Mouse (Mus musculus) large intestine, adult 2 months (tissue): ENCODE measurements around the gene Olfr166. TPM values are rescaled to one million over a fixed set of nuclear protein-coding genes. Genes with fewer than 3 reads are reported as not detected.
"Not testable (repeated sequence)": the region's sequence is repeated elsewhere in the genome, so short reads cannot be mapped to it uniquely, and the experiment has no call there.

Source experiments
- DNase-seq: peaks from one replicate; pipeline ENCODE4 v3.0.0-alpha.2; 2012; ENCODE audit warnings: low read depth, low spot score
- WGBS: fragments of 180-500 bp; shearing (Covaris S2); methylation state at CpG from one replicate; pipeline ENCODE4 v1.1.7; 2018; 5-methylcytosine and 5-hydroxymethylcytosine counted together
- polyA plus RNA-seq: library from polyadenylated mRNA; depleted of rRNA; stranded (reverse); fragments of >200 nt; gene quantifications from 2 replicates; pipeline ENCODE4 v1.2.3, GENCODE M21; 2012; rRNA removed

The Olfr166 gene
- not detected in 2 replicates for polyA plus RNA-seq

- no peak for DNase-seq
These were observed at the start of gene Olfr166 for GRCm38 (mm10) chr16:19483394-19483793. Olfr166 (plus strand) TSS chr16:19483694.

- not testable (repeated sequence) for DNase-seq
- 52% methylated on average over 4 of the region's 4 CpGs for WGBS
These were observed 24.8 kb upstream of the Olfr166 start for GRCm38 (mm10) chr16:19458741-19459140.

- DNase-seq = no peak
- WGBS = 53% methylated on average over 1 of the region's 1 CpGs
These were observed 19.1 kb upstream of the Olfr166 start for GRCm38 (mm10) chr16:19464365-19464764.

GRCm38 (mm10) chr16:19522166-19522565, 38.7 kb downstream of the Olfr166 start, which contains the start of gene Olfr167:
Olfr167 (minus strand) TSS chr16:19522266.
- whole genome bisulfite sequencing = 79% methylated on average over 2 of the region's 2 CpGs
- no peak for DNase-seq

GRCm38 (mm10) chr16:19535455-19535854, 52.0 kb downstream of the Olfr166 start, which contains the start of gene Olfr168:
Olfr168 (minus strand) TSS chr16:19535555.
- DNase-seq = no peak

Other genes with a start within 250 kb of the Olfr166 start
- gene Olfr164, start 169.6 kb upstream of the Olfr166 start, polyA plus RNA-seq = not detected in 2 replicates
- 4.4 and 5.0 TPM in 2 replicates for gene Olfr165, start 60.6 kb upstream of the Olfr166 start, polyA plus RNA-seq
- not detected in 2 replicates for gene Olfr167, start 38.6 kb downstream of the Olfr166 start, polyA plus RNA-seq
- not detected in 2 replicates for gene Olfr168, start 51.9 kb downstream of the Olfr166 start, polyA plus RNA-seq
- gene Olfr169, start 88.1 kb downstream of the Olfr166 start, polyA plus RNA-seq = not detected in 2 replicates
- gene Olfr170, start 128.2 kb downstream of the Olfr166 start, polyA plus RNA-seq = not detected in 2 replicates
- gene Olfr171, start 146.2 kb downstream of the Olfr166 start, polyA plus RNA-seq = not detected in 2 replicates
- 0.02 and 0.03 TPM in 2 replicates for gene Lamp3, start 222.7 kb downstream of the Olfr166 start, polyA plus RNA-seq